Mouse (Mus musculus): Measurements from ENCODE around the gene Scn4a. TPM values are rescaled to one million over a fixed set of nuclear protein-coding genes. Genes with fewer than 3 reads are reported as not detected.

Gene Scn4a
- total RNA-seq, 4 experiments from 2014 or later = 486 to 711 (median 596) TPM

DNA sequence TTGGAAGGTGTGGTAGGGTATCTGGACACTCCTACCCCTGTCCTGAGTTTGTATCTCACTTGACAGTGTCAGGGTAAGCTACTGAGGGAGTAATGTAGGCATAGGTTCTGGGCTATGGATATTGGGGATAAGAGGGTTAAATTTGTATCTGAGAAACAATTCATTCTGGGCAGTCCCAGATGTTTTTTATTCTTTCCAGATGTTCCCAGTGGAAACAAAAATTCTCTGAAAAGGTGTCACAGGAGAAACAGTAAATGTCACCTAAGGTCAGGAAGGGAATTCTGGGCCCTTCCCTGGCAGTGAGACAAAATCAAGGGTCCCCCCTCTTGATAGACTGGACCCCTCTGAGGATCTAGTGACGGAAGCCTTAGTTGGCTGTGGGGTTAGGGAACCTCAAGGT is 36.7 kb downstream of the Scn4a start:
- no peak for DNase-seq (ENCODE audit: low spot score in 2 of 2)

DNA sequence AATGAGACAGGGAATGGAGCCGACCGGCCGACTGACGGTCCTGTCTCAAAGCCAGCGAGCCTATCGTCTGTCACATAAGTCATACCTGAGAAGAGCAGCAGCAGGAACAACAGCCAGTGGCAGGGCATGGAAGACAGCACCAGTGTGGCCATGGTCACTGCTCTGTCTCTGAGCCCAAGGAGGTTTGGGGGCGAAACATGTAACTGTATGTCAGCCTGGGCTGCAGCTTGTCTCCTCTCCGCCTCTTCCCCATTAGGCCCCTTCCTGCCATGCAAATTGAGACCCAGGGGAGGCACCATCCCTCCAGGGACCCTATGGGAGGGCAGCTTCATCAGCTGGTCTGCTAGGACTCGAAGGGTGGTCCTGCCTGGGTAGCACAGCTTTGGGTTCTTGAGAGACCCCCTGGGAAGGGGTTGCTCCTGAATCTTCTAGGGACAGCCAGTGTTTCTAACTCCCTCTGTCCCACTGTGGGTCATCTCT is 38.7 kb downstream of the Scn4a start, which contains the start of gene Cd79b:
Gene Cd79b (minus strand): TSS at position 430 of the 480 bp plus-strand sequence.
- peak in 1 of 2 experiments; percentile 40 for DNase-seq (ENCODE audit: low spot score in 2 of 2)

- DNase-seq (ENCODE audit: low spot score in 2 of 2) = no peak
Observed at GRCm38 (mm10) chr11:106313533-106313932, 39.6 kb downstream of the Scn4a start.

GRCm38 (mm10) chr11:106310123-106310522 is 43.0 kb downstream of the Scn4a start:
- no peak for DNase-seq (ENCODE audit: low spot score in 2 of 2)

- no peak for DNase-seq (ENCODE audit: low spot score in 2 of 2)
Observed at GRCm38 (mm10) chr11:106308162-106308561, 44.9 kb downstream of the Scn4a start.

GRCm38 (mm10) chr11:106307432-106307831 is 45.7 kb downstream of the Scn4a start:
- DNase-seq (ENCODE audit: low spot score in 2 of 2) = no peak

- DNase-seq (ENCODE audit: low spot score in 2 of 2) = no peak
Observed at GRCm38 (mm10) chr11:106306758-106307157, 46.3 kb downstream of the Scn4a start.

DNA sequence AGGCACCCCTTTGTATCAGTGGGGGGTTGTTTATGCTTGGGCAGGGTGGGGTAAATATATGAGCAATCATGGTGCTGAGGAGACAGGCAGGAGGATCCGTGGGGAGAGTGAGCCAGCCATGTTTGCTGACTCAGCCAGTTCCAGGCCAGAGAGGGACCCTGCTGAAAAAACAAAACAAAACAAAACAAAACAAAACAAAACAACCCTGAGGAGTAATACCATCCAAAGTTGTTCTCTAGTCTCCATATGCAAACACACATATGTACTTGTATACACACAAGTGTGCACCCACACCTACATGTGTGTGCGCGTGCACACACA is 47.1 kb downstream of the Scn4a start:
- DNase-seq (ENCODE audit: low spot score in 2 of 2) = no peak

- DNase-seq (ENCODE audit: low spot score in 2 of 2) = no peak
Observed at GRCm38 (mm10) chr11:106305348-106306064, 47.6 kb downstream of the Scn4a start.

- DNase-seq (ENCODE audit: low spot score in 2 of 2) = no peak
Observed at GRCm38 (mm10) chr11:106302634-106303033, 50.5 kb downstream of the Scn4a start.

- DNase-seq (ENCODE audit: low spot score in 2 of 2) = no peak
Observed at GRCm38 (mm10) chr11:106301765-106302164, 51.3 kb downstream of the Scn4a start, which contains the start of gene Gh. Gh (minus strand) TSS chr11:106301865.

DNA sequence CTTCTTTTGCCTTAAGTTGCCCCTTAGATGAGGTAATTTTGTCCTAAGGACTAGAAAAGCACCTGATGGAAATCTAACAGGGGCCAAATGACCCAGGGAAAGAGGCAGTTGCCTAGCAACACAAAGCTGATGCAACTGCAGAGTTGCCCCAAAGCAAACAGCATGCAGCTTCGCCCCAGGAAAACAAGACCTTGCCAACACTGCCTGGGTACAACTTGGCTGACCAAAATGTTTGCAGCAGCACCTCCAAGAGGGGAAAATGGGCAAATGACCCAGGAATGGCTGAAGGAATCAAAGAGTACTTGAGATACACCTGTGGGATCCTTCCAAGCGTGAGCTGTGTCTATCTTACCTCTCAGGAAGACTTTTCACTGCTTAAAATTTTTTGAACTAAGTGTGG is 61.2 kb downstream of the Scn4a start:
- DNase-seq (ENCODE audit: low spot score in 2 of 2) = no peak

GRCm38 (mm10) chr11:106290376-106290775 is 62.7 kb downstream of the Scn4a start:
- no peak for DNase-seq (ENCODE audit: low spot score in 2 of 2)

DNA sequence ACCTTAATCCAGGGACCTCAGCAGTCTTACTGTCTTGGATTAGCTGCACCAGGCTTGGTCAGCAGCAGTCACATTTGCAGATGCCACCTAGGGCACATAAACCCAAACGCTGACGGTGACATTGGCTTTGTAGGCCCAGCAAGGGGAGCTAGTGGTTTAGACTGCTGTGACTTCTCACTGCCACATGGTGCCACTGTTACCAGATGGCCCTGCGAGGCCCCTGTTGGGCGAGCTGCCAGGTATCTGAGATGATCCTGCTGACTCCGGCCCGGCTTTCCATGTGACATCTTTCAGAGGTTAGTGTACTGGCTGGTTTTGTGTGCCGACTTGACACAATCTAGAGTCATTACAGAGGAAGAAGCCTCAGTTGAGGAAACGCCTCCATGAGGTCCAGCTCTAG is 63.7 kb downstream of the Scn4a start:
- peak in 1 of 2 experiments; percentile 71 for DNase-seq (ENCODE audit: low spot score in 2 of 2)

GRCm38 (mm10) chr11:106286987-106287386 is 66.1 kb downstream of the Scn4a start:
- no peak for DNase-seq (ENCODE audit: low spot score in 2 of 2)

DNA sequence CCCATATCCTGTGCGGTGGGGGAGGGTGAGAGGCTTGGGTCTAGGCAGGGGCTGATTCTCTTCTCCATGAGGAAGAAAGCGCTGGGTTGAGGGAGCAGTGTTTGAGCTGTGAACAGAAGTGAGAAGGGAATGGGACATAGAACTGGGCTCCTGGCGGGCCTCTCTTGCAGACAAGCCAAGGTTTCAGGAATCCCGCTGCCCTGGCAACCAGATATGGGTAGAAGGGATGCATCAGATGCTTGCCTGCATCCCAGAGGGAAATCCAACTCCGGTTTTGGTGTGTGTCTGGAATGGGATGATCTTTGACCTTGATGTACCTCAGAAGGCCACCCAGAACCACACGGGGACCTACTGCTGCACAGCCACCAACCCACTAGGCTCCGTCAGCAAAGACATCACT is 66.9 kb downstream of the Scn4a start:
- DNase-seq (ENCODE audit: low spot score in 2 of 2) = no peak

GRCm38 (mm10) chr11:106284126-106284525 is 69.0 kb downstream of the Scn4a start:
- DNase-seq (ENCODE audit: low spot score in 2 of 2) = no peak

DNA sequence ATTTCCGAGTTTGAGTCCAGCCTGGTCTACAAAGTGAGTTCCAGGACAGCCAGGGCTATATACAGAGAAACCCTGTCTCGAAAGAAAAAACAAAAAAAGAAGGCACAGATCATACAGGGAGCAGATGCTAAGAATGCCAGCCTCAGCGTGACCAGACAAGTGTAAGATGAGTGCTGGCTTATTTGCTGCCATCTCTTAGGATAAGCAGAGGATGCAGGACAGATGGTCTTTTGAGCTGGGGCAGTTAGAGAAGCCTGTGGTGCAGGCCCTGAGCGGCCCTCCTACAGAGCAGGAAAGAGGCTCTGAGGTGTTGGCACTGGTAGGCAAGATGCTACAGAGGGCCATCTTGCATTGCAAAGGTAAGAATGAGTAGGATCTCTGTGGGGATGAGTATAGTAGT is 69.7 kb downstream of the Scn4a start:
- no peak for DNase-seq (ENCODE audit: low spot score in 2 of 2)

GRCm38 (mm10) chr11:106282452-106282851 is 70.6 kb downstream of the Scn4a start:
- no peak for DNase-seq (ENCODE audit: low spot score in 2 of 2)

DNA sequence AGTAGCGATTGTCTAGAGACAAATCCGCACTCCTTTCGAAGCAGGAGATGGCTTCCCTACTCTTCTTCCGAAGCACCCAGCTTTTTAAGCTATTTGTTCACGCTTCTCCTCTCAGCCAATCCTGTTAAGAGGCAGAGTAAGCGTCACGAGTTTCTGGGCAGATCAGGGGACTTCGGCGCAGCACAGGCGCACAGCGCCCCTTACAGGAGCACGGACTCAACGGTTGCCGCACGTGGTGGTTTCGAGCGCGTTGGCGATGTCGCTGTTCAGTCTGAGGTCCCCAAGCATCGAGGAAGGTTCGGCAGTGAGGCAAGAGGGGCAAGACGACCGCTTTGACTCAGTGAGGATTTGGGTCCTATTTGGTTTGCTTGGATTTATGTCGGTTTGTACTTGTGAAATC is 76.6 kb downstream of the Scn4a start, which contains the start of gene Tcam1:
Gene Tcam1 (plus strand): TSS at position 219 of the 400 bp plus-strand sequence.
- peak; percentile 85 to 89 for DNase-seq (ENCODE audit: low spot score in 2 of 2)

DNA sequence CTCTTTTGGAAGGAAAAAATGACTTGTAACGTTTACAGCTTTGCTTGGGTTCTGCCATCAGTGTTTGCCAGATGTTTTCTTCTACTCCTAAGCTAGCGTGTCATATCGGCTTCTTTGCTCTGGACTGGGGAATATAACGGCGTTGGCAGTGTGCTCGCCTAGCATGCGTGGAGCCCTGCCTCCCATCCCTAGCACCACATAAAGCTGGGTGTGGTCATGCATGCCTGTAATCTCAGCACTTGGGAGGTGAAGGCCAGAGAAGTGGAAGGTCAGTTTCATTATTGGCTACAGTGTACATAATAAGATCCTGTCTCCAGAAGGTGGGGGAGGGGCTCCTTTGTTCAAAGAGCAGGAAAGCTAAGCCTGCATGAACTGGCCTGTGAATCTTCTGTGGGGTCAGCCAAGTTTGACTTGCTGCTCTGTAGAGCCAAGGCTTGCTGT is 78.1 kb downstream of the Scn4a start:
- DNase-seq (ENCODE audit: low spot score in 2 of 2) = no peak

GRCm38 (mm10) chr11:106274374-106274773 is 78.7 kb downstream of the Scn4a start:
- no peak for DNase-seq (ENCODE audit: low spot score in 2 of 2)

- no peak for DNase-seq (ENCODE audit: low spot score in 2 of 2)
Observed at GRCm38 (mm10) chr11:106273811-106274210, 79.3 kb downstream of the Scn4a start.
